Mouse (Mus musculus): ENCODE results near the gene Ptprs. TPM values are rescaled to one million over a fixed set of nuclear protein-coding genes. Genes with fewer than 3 reads are reported as not detected.

Gene Ptprs
- polyA plus RNA-seq, 1 experiment from 2014 or later = 44.7 TPM

DNA sequence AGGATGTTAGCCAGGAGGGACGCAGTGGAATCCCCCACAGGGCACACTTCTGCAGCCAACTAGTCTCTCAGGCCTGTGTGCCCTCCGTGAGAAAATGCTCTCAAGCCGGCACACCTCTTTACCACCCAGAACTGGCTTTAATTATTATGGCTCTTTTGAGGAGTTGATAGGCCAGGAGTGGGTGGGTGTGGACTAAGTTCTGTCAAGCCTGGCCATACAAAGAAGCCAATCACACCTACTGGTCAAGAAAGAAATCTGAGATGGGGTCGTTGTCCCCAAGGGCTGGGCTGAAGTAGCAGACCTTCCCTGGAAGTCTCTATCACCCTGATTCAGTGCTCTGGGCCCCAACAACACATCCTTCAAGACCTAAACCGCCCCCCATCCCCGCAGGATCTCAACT is 15.4 kb downstream of the Ptprs start:
- DNase-seq (ENCODE audit: low spot score) (peak; percentile 76), ATAC-seq (replicated peaks; ENCODE audit: low FRiP score, low read depth) (no peak)
- Histone ChIP-seq H3K4me1 (replicated peaks; ENCODE audit: insufficient read depth, low read length) (peaks cover 21% of the 10 kb centered on the region; the same call in 1 of the 2 replicates), H3K4me2 (ENCODE audit: low read length) (peak overlapping the region; percentile 92), H3K27ac (peak overlapping the region; percentile 96; the same call in 1 of the 2 replicates), H3K4me3 (replicated peaks; ENCODE audit: low read depth, low read length) (peak overlapping the region; percentile 59), H3K36me3 (ENCODE audit: insufficient read depth, low read length) (peaks cover 9% of the 10 kb centered on the region; the same call in 1 of the 2 replicates), H3K27me3 (ENCODE audit: insufficient read depth, low read length) (no peaks in the 10 kb centered on the region), H3K9me3 (replicated peaks; ENCODE audit: low read length) (no peaks in the 10 kb centered on the region), H3K9ac (ENCODE audit: low read depth, low read length) (peak overlapping the region; percentile 67; the same call in 1 of the 2 replicates)
- no peak for TF ChIP-seq CTCF (IDR thresholded peaks at IDR 0.05; ENCODE audit: low read depth)
- WGBS = 11% methylated on average over 6 of the region's 6 CpGs

- H3K36me3 ChIP-seq (ENCODE audit: insufficient read depth, low read length) = peaks cover 40% of the 10 kb centered on the region
- no peak for ATAC-seq (replicated peaks; ENCODE audit: low FRiP score, low read depth)
Measured at GRCm38 (mm10) chr17:56457442-56457841, 18.8 kb downstream of the Ptprs start.

GRCm38 (mm10) chr17:56456353-56456752 is 19.9 kb downstream of the Ptprs start:
- Histone ChIP-seq H3K9ac (ENCODE audit: low read depth, low read length) (no peak overlapping the region), H3K27ac (no peak overlapping the region), H3K4me2 (ENCODE audit: low read length) (no peak overlapping the region), H3K4me3 (replicated peaks; ENCODE audit: low read depth, low read length) (no peak overlapping the region), H3K4me1 (replicated peaks; ENCODE audit: insufficient read depth, low read length) (peaks cover 11% of the 10 kb centered on the region; the same call in 1 of the 2 replicates), H3K27me3 (ENCODE audit: insufficient read depth, low read length) (no peaks in the 10 kb centered on the region), H3K9me3 (replicated peaks; ENCODE audit: low read length) (no peaks in the 10 kb centered on the region), H3K36me3 (ENCODE audit: insufficient read depth, low read length) (peaks cover 51% of the 10 kb centered on the region)
- no peak for ATAC-seq (replicated peaks; ENCODE audit: low FRiP score, low read depth)
- no peak for DNase-seq (ENCODE audit: low spot score)
- TF ChIP-seq CTCF (IDR thresholded peaks at IDR 0.05; ENCODE audit: low read depth) = no peak
- 84% methylated on average over 5 of the region's 5 CpGs for WGBS

More at GRCm38 (mm10) chr17:56457442-56457841, 18.8 kb downstream of the Ptprs start:
- Histone ChIP-seq H3K9me3 (replicated peaks; ENCODE audit: low read length) (no peaks in the 10 kb centered on the region), H3K27ac (no peak overlapping the region), H3K9ac (ENCODE audit: low read depth, low read length) (no peak overlapping the region), H3K4me2 (ENCODE audit: low read length) (no peak overlapping the region), H3K4me3 (replicated peaks; ENCODE audit: low read depth, low read length) (no peak overlapping the region), H3K4me1 (replicated peaks; ENCODE audit: insufficient read depth, low read length) (peaks cover 11% of the 10 kb centered on the region; the same call in 1 of the 2 replicates), H3K27me3 (ENCODE audit: insufficient read depth, low read length) (no peaks in the 10 kb centered on the region)
- WGBS = 95% methylated on average over 1 of the region's 1 CpGs
- TF ChIP-seq CTCF (IDR thresholded peaks at IDR 0.05; ENCODE audit: low read depth) = peak; percentile 58
- DNase-seq (ENCODE audit: low spot score) = no peak

GRCm38 (mm10) chr17:56453689-56454088 is 22.6 kb downstream of the Ptprs start:
- H3K27ac ChIP-seq = no peak overlapping the region
- no peak overlapping the region for H3K4me3 ChIP-seq (replicated peaks; ENCODE audit: low read depth, low read length)
- no peaks in the 10 kb centered on the region for H3K4me1 ChIP-seq (replicated peaks; ENCODE audit: insufficient read depth, low read length)
- ATAC-seq (replicated peaks; ENCODE audit: low FRiP score, low read depth) (no peak), DNase-seq (ENCODE audit: low spot score) (no peak)
- no peak overlapping the region for H3K9ac ChIP-seq (ENCODE audit: low read depth, low read length)
- no peaks in the 10 kb centered on the region for H3K27me3 ChIP-seq (ENCODE audit: insufficient read depth, low read length)
- no peak overlapping the region for H3K4me2 ChIP-seq (ENCODE audit: low read length)
- no peaks in the 10 kb centered on the region for H3K9me3 ChIP-seq (replicated peaks; ENCODE audit: low read length)
- 87% methylated on average over 4 of the region's 4 CpGs for WGBS
- no peak for TF ChIP-seq CTCF (IDR thresholded peaks at IDR 0.05; ENCODE audit: low read depth)
- peaks cover 64% of the 10 kb centered on the region for H3K36me3 ChIP-seq (ENCODE audit: insufficient read depth, low read length)

GRCm38 (mm10) chr17:56453251-56453650 is 23.0 kb downstream of the Ptprs start:
- Histone ChIP-seq H3K27me3 (ENCODE audit: insufficient read depth, low read length) (no peaks in the 10 kb centered on the region), H3K36me3 (ENCODE audit: insufficient read depth, low read length) (peaks cover 68% of the 10 kb centered on the region), H3K4me3 (replicated peaks; ENCODE audit: low read depth, low read length) (no peak overlapping the region), H3K4me2 (ENCODE audit: low read length) (no peak overlapping the region), H3K9me3 (replicated peaks; ENCODE audit: low read length) (no peaks in the 10 kb centered on the region), H3K27ac (no peak overlapping the region), H3K4me1 (replicated peaks; ENCODE audit: insufficient read depth, low read length) (no peaks in the 10 kb centered on the region), H3K9ac (ENCODE audit: low read depth, low read length) (no peak overlapping the region)
- ATAC-seq (replicated peaks; ENCODE audit: low FRiP score, low read depth) (no peak), DNase-seq (ENCODE audit: low spot score) (no peak)
- WGBS = 84% methylated on average over 4 of the region's 4 CpGs
- no peak for TF ChIP-seq CTCF (IDR thresholded peaks at IDR 0.05; ENCODE audit: low read depth)

DNA sequence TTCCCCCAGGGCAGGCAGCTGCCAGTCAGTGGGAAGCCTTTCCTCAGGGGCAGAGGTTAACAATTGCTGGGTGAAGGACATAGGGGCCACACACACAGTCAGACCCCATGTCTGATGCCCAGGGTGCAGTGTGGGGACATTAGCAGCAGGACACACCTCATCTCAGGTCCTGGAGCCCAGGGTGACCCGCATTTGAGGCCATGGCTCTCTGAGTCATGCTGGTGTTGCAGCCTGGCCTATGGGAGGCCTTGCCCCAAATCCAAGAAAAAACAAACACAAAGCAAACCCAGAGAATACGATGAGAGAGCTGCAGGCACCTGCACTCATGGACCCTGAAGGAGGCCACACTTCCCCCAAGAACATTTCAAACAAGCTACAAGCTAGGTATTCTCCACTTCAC is 28.6 kb downstream of the Ptprs start:
- WGBS = 82% methylated on average over 2 of the region's 2 CpGs
- H3K4me3 ChIP-seq (replicated peaks; ENCODE audit: low read depth, low read length) = no peak overlapping the region
- no peak for TF ChIP-seq CTCF (IDR thresholded peaks at IDR 0.05; ENCODE audit: low read depth)
- H3K36me3 ChIP-seq (ENCODE audit: insufficient read depth, low read length) = peaks cover 53% of the 10 kb centered on the region
- no peak overlapping the region; the same call in 1 of the 2 replicates for H3K9ac ChIP-seq (ENCODE audit: low read depth, low read length)
- no peaks in the 10 kb centered on the region for H3K4me1 ChIP-seq (replicated peaks; ENCODE audit: insufficient read depth, low read length)
- H3K27ac ChIP-seq = no peak overlapping the region
- H3K9me3 ChIP-seq (replicated peaks; ENCODE audit: low read length) = no peaks in the 10 kb centered on the region
- H3K4me2 ChIP-seq (ENCODE audit: low read length) = no peak overlapping the region
- H3K27me3 ChIP-seq (ENCODE audit: insufficient read depth, low read length) = no peaks in the 10 kb centered on the region
- no peak for ATAC-seq (replicated peaks; ENCODE audit: low FRiP score, low read depth)
- DNase-seq (ENCODE audit: low spot score) = no peak

DNA sequence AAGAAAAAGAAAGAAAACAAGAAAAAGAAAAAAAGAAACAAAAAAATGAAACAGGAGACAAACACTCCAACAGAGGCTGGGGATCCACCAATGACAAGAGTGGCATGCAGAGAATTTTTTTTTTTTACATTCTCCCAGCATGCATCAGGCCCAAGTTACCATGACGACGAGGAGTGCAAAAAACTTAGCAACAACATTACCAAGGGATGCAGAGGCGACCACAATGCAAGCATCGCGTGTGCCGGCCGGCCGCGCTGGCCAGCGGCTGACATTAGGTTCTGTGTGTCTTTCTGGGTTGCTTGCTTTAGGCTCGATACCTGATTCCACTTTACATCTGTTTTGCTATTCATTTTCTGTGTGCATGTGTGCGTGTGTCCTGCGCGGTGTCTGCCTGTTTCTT is 30.9 kb downstream of the Ptprs start:
- no peak for ATAC-seq (replicated peaks; ENCODE audit: low FRiP score, low read depth)
- no peak overlapping the region for H3K4me2 ChIP-seq (ENCODE audit: low read length)
- no peak overlapping the region for H3K27ac ChIP-seq
- peak; percentile 58 for DNase-seq (ENCODE audit: low spot score)
- H3K4me3 ChIP-seq (replicated peaks; ENCODE audit: low read depth, low read length) = no peak overlapping the region
- H3K9ac ChIP-seq (ENCODE audit: low read depth, low read length) = no peak overlapping the region
- H3K36me3 ChIP-seq (ENCODE audit: insufficient read depth, low read length) = peaks cover 32% of the 10 kb centered on the region
- TF ChIP-seq CTCF (IDR thresholded peaks at IDR 0.05; ENCODE audit: low read depth) = no peak
- WGBS = 78% methylated on average over 14 of the region's 14 CpGs
- no peaks in the 10 kb centered on the region for H3K9me3 ChIP-seq (replicated peaks; ENCODE audit: low read length)
- no peaks in the 10 kb centered on the region for H3K4me1 ChIP-seq (replicated peaks; ENCODE audit: insufficient read depth, low read length)
- no peaks in the 10 kb centered on the region for H3K27me3 ChIP-seq (ENCODE audit: insufficient read depth, low read length)
